In the genomic region with DNA sequence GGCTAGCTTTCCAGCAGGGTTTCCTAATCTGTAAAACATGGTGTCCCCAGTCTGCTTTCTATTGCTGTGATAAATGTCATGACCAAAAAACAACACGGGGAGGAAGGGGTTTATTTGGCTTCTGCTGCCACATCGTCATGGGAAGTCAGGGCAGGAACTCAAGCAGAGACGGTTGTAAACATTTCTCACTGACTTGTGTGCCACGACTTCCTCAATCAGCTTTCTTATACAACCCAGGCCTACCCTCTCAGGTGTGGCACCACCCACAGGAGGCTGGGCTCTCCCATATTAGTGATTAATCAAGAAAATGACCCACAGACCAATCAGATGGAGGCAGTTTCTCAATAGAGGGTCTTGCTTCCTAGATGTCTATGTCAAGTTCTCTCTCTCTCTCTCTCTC, we compare ENCODE assay signal across 17 mouse cellular contexts. TPM values are rescaled to one million over a fixed set of nuclear protein-coding genes. Genes with fewer than 3 reads are reported as not detected.
DNase-seq lines count a peak whose midpoint lies in the region; ATAC-seq and TF ChIP-seq lines count a peak whose summit lies in the region.
"Had no signal": no experiment of that assay in that cellular context is flagged by ENCODE, and none has a peak within 500 bp of the region (broad histone marks: within the 10 kb centered on the region; RNA-seq: fewer than 3 reads in every experiment).

No protein-coding gene starts in this region.

- H3K36me3 ChIP-seq in heart, embryonic 10.5 days = no peaks in the 10 kb centered on the region
- H3K36me3 ChIP-seq in MEL (ENCODE audit: control insufficient read depth in 1 of 2, insufficient read depth in 2 of 2, low read length in 2 of 2) = no peaks in the 10 kb centered on the region
- H3K36me3 ChIP-seq in intestine, postnatal 0 days (ENCODE audit: control insufficient read depth, insufficient read depth) = no peaks in the 10 kb centered on the region
- H3K36me3 ChIP-seq in small intestine, adult 2 months (ENCODE audit: control insufficient read depth, insufficient read depth, low read length) = no peaks in the 10 kb centered on the region
- H3K36me3 ChIP-seq in hindbrain, embryonic 13.5 days = no peaks in the 10 kb centered on the region
- H3K36me3 ChIP-seq: limb, embryonic 13.5 days; liver, embryonic 15.5 days had no signal

- no peaks in the 10 kb centered on the region for H3K9me3 ChIP-seq in heart, embryonic 10.5 days
- no peaks in the 10 kb centered on the region for H3K9me3 ChIP-seq in MEL (replicated peaks; ENCODE audit: insufficient read depth, low read length)
- no peaks in the 10 kb centered on the region for H3K9me3 ChIP-seq in intestine, postnatal 0 days (ENCODE audit: control insufficient read depth)
- H3K9me3 ChIP-seq in hindbrain, embryonic 13.5 days = no peaks in the 10 kb centered on the region
- H3K9me3 ChIP-seq: limb, embryonic 13.5 days; liver, embryonic 15.5 days had no signal

- no peak overlapping the region for H3K9ac ChIP-seq in MEL (ENCODE audit: control insufficient read depth, low read depth, low read length, poor library complexity, severe bottlenecking)
- no peak overlapping the region for H3K9ac ChIP-seq in intestine, postnatal 0 days (ENCODE audit: low read depth, low read length)
- H3K9ac ChIP-seq in hindbrain, embryonic 13.5 days = no peak overlapping the region
- H3K9ac ChIP-seq: limb, embryonic 13.5 days; liver, embryonic 15.5 days had no signal

- intact Hi-C loops in heart, postnatal 14 days (cut with DNase I) = no loop called here

- peaks cover 26% of the 10 kb centered on the region for H3K4me1 ChIP-seq in heart, embryonic 10.5 days
- no peaks in the 10 kb centered on the region for H3K4me1 ChIP-seq in MEL (ENCODE audit: control insufficient read depth in 1 of 2, insufficient read depth in 2 of 2, low read length in 2 of 2)
- H3K4me1 ChIP-seq in intestine, postnatal 0 days (replicated peaks; ENCODE audit: control insufficient read depth, insufficient read depth, low read length) = peaks cover 4% of the 10 kb centered on the region; the same call in 1 of the 2 replicates
- peaks cover 14% of the 10 kb centered on the region for H3K4me1 ChIP-seq in small intestine, adult 2 months (ENCODE audit: control insufficient read depth, insufficient read depth, insufficient read length, low read length)
- no peaks in the 10 kb centered on the region for H3K4me1 ChIP-seq in hindbrain, embryonic 13.5 days (replicated peaks)

- no peak for TF ChIP-seq RAD21 in MEL (IDR thresholded peaks at IDR 0.05; ENCODE audit: low read depth, low read length)

- TF ChIP-seq POLR2A in MEL (IDR thresholded peaks at IDR 0.05; ENCODE audit: control insufficient read depth in 1 of 2, insufficient read depth in 1 of 2, low read depth in 1 of 2, low read length in 2 of 2, poor library complexity in 1 of 2) = no peak
- no peak for TF ChIP-seq POLR2A in small intestine, adult 2 months (IDR thresholded peaks at IDR 0.05; ENCODE audit: low read depth, low read length)

- WGBS in heart, embryonic 10.5 days = 48% methylated on average over 4 of the region's 4 CpGs
- WGBS in intestine, postnatal 0 days = 2% methylated on average over 4 of the region's 4 CpGs
- WGBS in small intestine, adult 2 months = 3% methylated on average over 4 of the region's 4 CpGs
- WGBS in hindbrain, embryonic 13.5 days = 77% methylated on average over 4 of the region's 4 CpGs

- no peak for TF ChIP-seq CTCF in MEL (IDR thresholded peaks at IDR 0.05 in 2 of 3, conservative IDR thresholded peaks at IDR 0.05 in 1 of 3; ENCODE audit: control insufficient read depth in 1 of 3, insufficient read depth in 1 of 3, low read depth in 2 of 3, low read length in 3 of 3, poor library complexity in 1 of 3, severe bottlenecking in 1 of 3)
- 0 out of 2 replicates have a peak, but pooled peaks have one; percentile 4 for TF ChIP-seq CTCF in intestine, postnatal 0 days (IDR thresholded peaks at IDR 0.05; ENCODE audit: low read depth)
- TF ChIP-seq CTCF in small intestine, adult 2 months (IDR thresholded peaks at IDR 0.05; ENCODE audit: extremely low read depth, insufficient read length, insufficient replicate concordance, low read depth, low read length) = no peak

- H3K27ac ChIP-seq in heart, embryonic 10.5 days = 0 out of 2 replicates have a peak overlapping the region, but pooled peaks have one; percentile 42
- no peak overlapping the region for H3K27ac ChIP-seq in MEL (ENCODE audit: control insufficient read depth, low read depth, low read length)
- no peak overlapping the region for H3K27ac ChIP-seq in intestine, postnatal 0 days (ENCODE audit: low read depth, low read length)
- 0 out of 2 replicates have a peak overlapping the region, but pooled peaks have one; percentile 12 for H3K27ac ChIP-seq in small intestine, adult 2 months (ENCODE audit: insufficient read depth, low read depth, low read length)
- H3K27ac ChIP-seq in hindbrain, embryonic 13.5 days = no peak overlapping the region
- H3K27ac ChIP-seq: gastrocnemius, adult 2 months; layer of hippocampus, adult 2 months; limb, embryonic 13.5 days; liver, embryonic 15.5 days had no signal

- no peak for DNase-seq in heart, embryonic 10.5 days (ENCODE audit: low spot score)
- no peak for DNase-seq in heart, postnatal 14 days
- DNase-seq in MEL (ENCODE audit: low read depth, low spot score) = peak; percentile 9
- no peak for DNase-seq in frontal cortex, adult 2 months (ENCODE audit: extremely low spot score in 1 of 2, low spot score in 1 of 2)
- DNase-seq in thymus, postnatal 25 days = no peak
- DNase-seq: adrenal gland, adult 8-10 months; cerebellum, adult 9-10 months; gastrocnemius, adult 2 months; heart, adult 18-20 months had no signal

- H3K4me2 ChIP-seq in intestine, postnatal 0 days (replicated peaks; ENCODE audit: low read depth) = no peak overlapping the region
- no peak overlapping the region for H3K4me2 ChIP-seq in hindbrain, embryonic 13.5 days
- H3K4me2 ChIP-seq: limb, embryonic 13.5 days; liver, embryonic 15.5 days had no signal

- H3K4me3 ChIP-seq in heart, embryonic 10.5 days = no peak overlapping the region
- no peak overlapping the region for H3K4me3 ChIP-seq in MEL (ENCODE audit: control insufficient read depth in 1 of 2, insufficient read depth in 1 of 2, low read depth in 2 of 2, low read length in 2 of 2)
- H3K4me3 ChIP-seq in intestine, postnatal 0 days (ENCODE audit: low read depth, low read length) = no peak overlapping the region
- H3K4me3 ChIP-seq in small intestine, adult 2 months (ENCODE audit: low read depth, low read length) = no peak overlapping the region
- H3K4me3 ChIP-seq in hindbrain, embryonic 13.5 days = no peak overlapping the region
- H3K4me3 ChIP-seq: gastrocnemius, adult 2 months; layer of hippocampus, adult 2 months; limb, embryonic 13.5 days; liver, embryonic 15.5 days had no signal

- ATAC-seq in intestine, postnatal 0 days = peak; percentile 55; the same call in 1 of the 2 replicates
- no peak for ATAC-seq in hindbrain, embryonic 13.5 days (ENCODE audit: low FRiP score)
- ATAC-seq: forebrain, embryonic 14.5 days; hindbrain, embryonic 16.5 days had no signal

- TF ChIP-seq EP300 in MEL (IDR thresholded peaks at IDR 0.05; ENCODE audit: low read depth in 1 of 2, low read length in 2 of 2) = no peak

- peaks cover 25% of the 10 kb centered on the region; the same call in 1 of the 2 replicates for H3K27me3 ChIP-seq in heart, embryonic 10.5 days (ENCODE audit: insufficient read depth, poor library complexity, severe bottlenecking)
- peaks cover 0 to 2% of the 10 kb centered on the region in 2 experiments; a peak in 2 of 4 replicates for H3K27me3 ChIP-seq in MEL (ENCODE audit: control insufficient read depth in 1 of 2, insufficient read depth in 2 of 2, low read length in 2 of 2)
- no peaks in the 10 kb centered on the region for H3K27me3 ChIP-seq in intestine, postnatal 0 days (replicated peaks; ENCODE audit: control insufficient read depth, insufficient read depth, low read length)
- H3K27me3 ChIP-seq in small intestine, adult 2 months (ENCODE audit: control insufficient read depth, insufficient read depth, low read length) = no peaks in the 10 kb centered on the region
- 0 out of 2 replicates have a peak, but pooled peaks cover 3% of the 10 kb centered on the region for H3K27me3 ChIP-seq in hindbrain, embryonic 13.5 days
- H3K27me3 ChIP-seq: limb, embryonic 13.5 days; liver, embryonic 15.5 days had no signal

- no peaks in the 10 kb centered on the region for H3K79me2 ChIP-seq in MEL (ENCODE audit: control insufficient read depth, insufficient read depth, low read length, poor library complexity)

TF ChIP-seq in MEL, 35 proteins besides CTCF, POLR2A, EP300 and RAD21 (continues in another document):
- TF ChIP-seq NELFE (IDR thresholded peaks at IDR 0.05; ENCODE audit: low read depth, low read length) (no peak), CHD1 (IDR thresholded peaks at IDR 0.05; ENCODE audit: low read depth, low read length) (no peak), TCF12 (IDR thresholded peaks at IDR 0.05; ENCODE audit: low read depth, low read length) (no peak), MYC (IDR thresholded peaks at IDR 0.05; ENCODE audit: low read depth, low read length) (no peak), BHLHE40 (IDR thresholded peaks at IDR 0.05; ENCODE audit: borderline replicate concordance, low read depth, low read length) (no peak), ZNF384 (IDR thresholded peaks at IDR 0.05; ENCODE audit: low read depth, low read length) (no peak), UBTF (IDR thresholded peaks at IDR 0.05; ENCODE audit: borderline replicate concordance, insufficient read depth, low read depth, low read length) (no peak), TAL1 (IDR thresholded peaks at IDR 0.05; ENCODE audit: low read length) (no peak), TBP (IDR thresholded peaks at IDR 0.05; ENCODE audit: low read depth, low read length) (no peak), POLR2AphosphoS2 (IDR thresholded peaks at IDR 0.05; ENCODE audit: low read length) (no peak), RCOR1 (IDR thresholded peaks at IDR 0.05; ENCODE audit: low read depth, low read length) (no peak), MXI1 (IDR thresholded peaks at IDR 0.05; ENCODE audit: low read depth, low read length) (no peak), MAFK (IDR thresholded peaks at IDR 0.05; ENCODE audit: borderline replicate concordance, low read depth, low read length) (no peak)

RNA-seq across cellular contexts. Expression of a gene that starts 48.3 kb away (rescaled TPM):
- 22.1 and 26.0 TPM in 2 replicates for polyA plus RNA-seq in heart, embryonic 10.5 days (2016; fragmentation: Nextera tagmentation; extraction: Ambion mirVana)
- 100 to 1,000 TPM in 1 of 2 experiments, 10 to 100 TPM in 1; 88.1 to 110 TPM for total RNA-seq in heart, postnatal 14 days (2021)
- 0.13 and 0.42 TPM in 2 replicates for total RNA-seq in MEL (2012; rRNA removed)
- under 1 TPM in 1 of 2 experiments, not detected in 1; 0.29 TPM for polyA plus RNA-seq in MEL (2012; ENCODE audit: insufficient read depth in 1 of 2, insufficient read length in 2 of 2, low read depth in 1 of 2, low replicate concordance in 2 of 2, missing spikeins in 1 of 2)
- polyA plus RNA-seq in intestine, postnatal 0 days (2015; fragmentation: Nextera tagmentation; extraction: Ambion mirVana) = 10.6 and 13.2 TPM in 2 replicates
- 24.8 and 64.0 TPM in 2 replicates for polyA plus RNA-seq in small intestine, adult 2 months (2012; rRNA removed)
- 20.2 and 21.5 TPM in 2 replicates for polyA plus RNA-seq in frontal cortex, adult 2 months (2012; rRNA removed)
- 8.0 and 11.3 TPM in 2 replicates for polyA plus RNA-seq in hindbrain, embryonic 13.5 days (2015; fragmentation: Nextera tagmentation; extraction: Ambion mirVana)

Comparison
In these comparisons a context has a peak if more than half of its experiments do, and no peak if none do; other contexts are left out.
1. H3K27ac ChIP-seq: peak in heart, embryonic 10.5 days (single experiment) and small intestine, adult 2 months (single experiment); none in MEL (single experiment), intestine, postnatal 0 days (single experiment) and hindbrain, embryonic 13.5 days (single experiment).